Mouse (Mus musculus) C2C12 (cell line): ENCODE measurements around the gene Nol10. TPM values are rescaled to one million over a fixed set of nuclear protein-coding genes. Genes with fewer than 3 reads are reported as not detected.

Experiments used
- H3K27me3 ChIP-seq: one replicate; pipeline ENCODE4 v1.6.1; 2011; ENCODE audit not compliant: control insufficient read depth, insufficient read depth, insufficient read length
- H3K36me3 ChIP-seq: one replicate; pipeline ENCODE4 v1.6.1; 2011; ENCODE audit not compliant: control insufficient read depth, insufficient read depth
- H3K4me3 ChIP-seq: one replicate; pipeline ENCODE4 v1.5.1; 2011; ENCODE audit warnings: mild to moderate bottlenecking, control low read depth; ENCODE audit not compliant: poor library complexity, insufficient read depth, severe bottlenecking
- H3K79me2 ChIP-seq: one replicate; pipeline ENCODE4 v1.6.1; 2011; ENCODE audit not compliant: control insufficient read depth, insufficient read depth
- H3K79me3 ChIP-seq: one replicate; pipeline ENCODE4 v1.6.1; 2011; ENCODE audit warnings: low read depth, control low read depth
- H3ac ChIP-seq: one replicate; pipeline ENCODE3; 2011; ENCODE audit warnings: low read depth; ENCODE audit not compliant: control insufficient read depth, insufficient read length
- CEBPB ChIP-seq: IDR thresholded peaks from one replicate; pipeline ENCODE4 v1.6.1; 2011; ENCODE audit warnings: low read depth, mild to moderate bottlenecking, control low read depth, moderate library complexity
- CTCF ChIP-seq: IDR thresholded peaks from one replicate; pipeline ENCODE4 v1.5.1; 2011; ENCODE audit not compliant: control insufficient read depth, insufficient read depth, insufficient read length
- FOSL1 ChIP-seq: IDR thresholded peaks from one replicate; pipeline ENCODE4 v1.8.0; 2011; ENCODE audit warnings: mild to moderate bottlenecking, low read length; ENCODE audit not compliant: poor library complexity, insufficient read depth, severe bottlenecking
- MAX ChIP-seq: IDR thresholded peaks from one replicate; pipeline ENCODE4 v1.6.1; 2011; ENCODE audit warnings: mild to moderate bottlenecking, control low read depth
- MYOD1 ChIP-seq: IDR thresholded peaks from one replicate; pipeline ENCODE4 v1.6.1; 2011; ENCODE audit warnings: low read depth; ENCODE audit not compliant: control insufficient read depth, insufficient read length
- MYOG ChIP-seq: IDR thresholded peaks from one replicate; pipeline ENCODE4 v1.6.1; 2011; ENCODE audit not compliant: control insufficient read depth, insufficient read length; ENCODE audit errors: extremely low read depth
- USF1 ChIP-seq: IDR thresholded peaks from one replicate; pipeline ENCODE4 v1.6.1; 2011; ENCODE audit warnings: low read depth, mild to moderate bottlenecking, control low read depth, moderate library complexity
- polyA plus RNA-seq: library from polyadenylated mRNA; unstranded; fragments of >200 nt; fragmentation: generic; extraction: Trizol; gene quantifications from one replicate; pipeline ENCODE4 v1.2.1, GENCODE M21; 2012; ENCODE audit warnings: missing spikeins

Gene Nol10
- polyA plus RNA-seq, 1 experiment: 20.3 TPM

GRCm38 (mm10) chr12:17425254-17426169, 77.3 kb downstream of the Nol10 start:
- Histone ChIP-seq H3ac (no peak overlapping the region), H3K27me3 (no peaks in the 10 kb centered on the region), H3K79me2 (no peaks in the 10 kb centered on the region), H3K4me3 (no peak overlapping the region), H3K79me3 (peaks cover 3% of the 10 kb centered on the region), H3K36me3 (peaks cover 48% of the 10 kb centered on the region)
- TF ChIP-seq FOSL1: no peak
- TF ChIP-seq MAX: no peak
- no peak for TF ChIP-seq USF1
- no peak for TF ChIP-seq CEBPB
- TF ChIP-seq MYOD1: no peak
- no peak for TF ChIP-seq CTCF
- TF ChIP-seq MYOG: no peak

- H3K4me3 ChIP-seq: no peak overlapping the region
- no peaks in the 10 kb centered on the region for H3K79me3 ChIP-seq
- peaks cover 55% of the 10 kb centered on the region for H3K36me3 ChIP-seq
- no peak overlapping the region for H3ac ChIP-seq
- no peaks in the 10 kb centered on the region for H3K79me2 ChIP-seq
- H3K27me3 ChIP-seq: no peaks in the 10 kb centered on the region
- no peak for TF ChIP-seq FOSL1
- TF ChIP-seq USF1: no peak
- TF ChIP-seq MYOD1: no peak
- TF ChIP-seq MAX: no peak
- TF ChIP-seq MYOG: no peak
- TF ChIP-seq CEBPB: no peak
- TF ChIP-seq CTCF: no peak
Measured at GRCm38 (mm10) chr12:17426735-17427134, 78.5 kb downstream of the Nol10 start.

- no peak overlapping the region for H3ac ChIP-seq
Measured at GRCm38 (mm10) chr12:17430578-17430977, 82.3 kb downstream of the Nol10 start.

GRCm38 (mm10) chr12:17431166-17431565, 82.9 kb downstream of the Nol10 start:
- no peak for TF ChIP-seq MYOD1
- Histone ChIP-seq H3K36me3 (peaks cover 25% of the 10 kb centered on the region), H3K4me3 (no peak overlapping the region), H3K79me3 (no peaks in the 10 kb centered on the region), H3ac (no peak overlapping the region), H3K79me2 (no peaks in the 10 kb centered on the region), H3K27me3 (no peaks in the 10 kb centered on the region)

More at GRCm38 (mm10) chr12:17430578-17430977, 82.3 kb downstream of the Nol10 start:
- no peaks in the 10 kb centered on the region for H3K79me2 ChIP-seq
- no peak for TF ChIP-seq MYOG
- no peak for TF ChIP-seq MAX
- no peak for TF ChIP-seq CEBPB
- TF ChIP-seq MYOD1: no peak
- no peak for TF ChIP-seq USF1
- no peaks in the 10 kb centered on the region for H3K79me3 ChIP-seq
- H3K36me3 ChIP-seq: peaks cover 25% of the 10 kb centered on the region
- no peak overlapping the region for H3K4me3 ChIP-seq
- no peaks in the 10 kb centered on the region for H3K27me3 ChIP-seq

GRCm38 (mm10) chr12:17431812-17432332, 83.6 kb downstream of the Nol10 start:
- Histone ChIP-seq H3K36me3 (peaks cover 21% of the 10 kb centered on the region), H3K4me3 (no peak overlapping the region), H3K79me3 (no peaks in the 10 kb centered on the region), H3K27me3 (no peaks in the 10 kb centered on the region), H3ac (no peak overlapping the region), H3K79me2 (no peaks in the 10 kb centered on the region)
- TF ChIP-seq USF1: no peak
- TF ChIP-seq CTCF: no peak
- no peak for TF ChIP-seq FOSL1
- TF ChIP-seq MAX: no peak
- TF ChIP-seq MYOG: no peak
- no peak for TF ChIP-seq MYOD1
- TF ChIP-seq CEBPB: no peak

- Histone ChIP-seq H3K36me3 (peaks cover 13% of the 10 kb centered on the region), H3K79me3 (no peaks in the 10 kb centered on the region), H3K27me3 (no peaks in the 10 kb centered on the region), H3K4me3 (no peak overlapping the region), H3ac (no peak overlapping the region), H3K79me2 (no peaks in the 10 kb centered on the region)
- TF ChIP-seq CEBPB (no peak), MAX (no peak), MYOD1 (no peak), CTCF (no peak), MYOG (no peak), USF1 (no peak), FOSL1 (no peak)
Measured at GRCm38 (mm10) chr12:17433712-17434111, 85.5 kb downstream of the Nol10 start.
